Mouse (Mus musculus): ENCODE measurements around the gene Tmod4. TPM values are rescaled to one million over a fixed set of nuclear protein-coding genes. Genes with fewer than 3 reads are reported as not detected.

Gene Tmod4
- total and polyA plus RNA-seq, 3 experiments: 3.1 to 5.4 TPM; not detected in 1

- Histone ChIP-seq H3K9ac (ENCODE audit: control insufficient read depth, low read depth, low read length, poor library complexity, severe bottlenecking) (no peak overlapping the region), H3K79me2 (ENCODE audit: control insufficient read depth, insufficient read depth, low read length, poor library complexity) (no peaks in the 10 kb centered on the region), H3K4me3 (ENCODE audit: control insufficient read depth in 1 of 2, insufficient read depth in 1 of 2, low read depth in 2 of 2, low read length in 2 of 2) (no peak overlapping the region), H3K27me3 (ENCODE audit: control insufficient read depth in 1 of 2, insufficient read depth in 2 of 2, low read length in 2 of 2) (no peaks in the 10 kb centered on the region), H3K36me3 (ENCODE audit: control insufficient read depth in 1 of 2, insufficient read depth in 2 of 2, low read length in 2 of 2) (peaks cover 0 to 12% of the 10 kb centered on the region in 2 experiments; a peak in 2 of 4 replicates), H3K9me3 (replicated peaks; ENCODE audit: insufficient read depth, low read length) (no peaks in the 10 kb centered on the region), H3K4me1 (ENCODE audit: control insufficient read depth in 1 of 2, insufficient read depth in 2 of 2, low read length in 2 of 2) (peaks cover 7 to 26% of the 10 kb centered on the region in 2 experiments), H3K27ac (ENCODE audit: control insufficient read depth, low read depth, low read length) (no peak overlapping the region)
- TF ChIP-seq E2F4 (IDR thresholded peaks at IDR 0.05; ENCODE audit: borderline replicate concordance, low read depth, low read length) (no peak), UBTF (IDR thresholded peaks at IDR 0.05; ENCODE audit: borderline replicate concordance, insufficient read depth, low read depth, low read length) (no peak), MAZ (IDR thresholded peaks at IDR 0.05; ENCODE audit: low read depth, low read length) (no peak), ELF1 (IDR thresholded peaks at IDR 0.05; ENCODE audit: low read depth, low read length) (no peak), TAL1 (IDR thresholded peaks at IDR 0.05; ENCODE audit: low read length) (no peak), ZKSCAN1 (IDR thresholded peaks at IDR 0.05; ENCODE audit: low read depth, low read length) (no peak), ZMIZ1 (IDR thresholded peaks at IDR 0.05; ENCODE audit: low read depth, low read length) (no peak), CTCF (IDR thresholded peaks at IDR 0.05 in 2 of 3, conservative IDR thresholded peaks at IDR 0.05 in 1 of 3; ENCODE audit: control insufficient read depth in 1 of 3, insufficient read depth in 1 of 3, low read depth in 2 of 3, low read length in 3 of 3, poor library complexity in 1 of 3, severe bottlenecking in 1 of 3) (no peak), SIN3A (IDR thresholded peaks at IDR 0.05; ENCODE audit: low read length) (no peak), TBP (IDR thresholded peaks at IDR 0.05; ENCODE audit: low read depth, low read length) (no peak), KAT2A (conservative IDR thresholded peaks at IDR 0.05; ENCODE audit: low read depth, low read length) (no peak), POLR2AphosphoS2 (IDR thresholded peaks at IDR 0.05; ENCODE audit: low read length) (no peak)
- DNase-seq (ENCODE audit: low read depth, low spot score): no peak
Measured at GRCm38 (mm10) chr3:95163419-95164255, 39.4 kb downstream of the Tmod4 start.

- TF ChIP-seq ZKSCAN1 (IDR thresholded peaks at IDR 0.05; ENCODE audit: low read depth, low read length): no peak
- no peak for TF ChIP-seq E2F4 (IDR thresholded peaks at IDR 0.05; ENCODE audit: borderline replicate concordance, low read depth, low read length)
- no peak for TF ChIP-seq KAT2A (conservative IDR thresholded peaks at IDR 0.05; ENCODE audit: low read depth, low read length)
- TF ChIP-seq POLR2AphosphoS5 (IDR thresholded peaks at IDR 0.05; ENCODE audit: borderline replicate concordance, low read depth, low read length): no peak
- Histone ChIP-seq H3K27ac (ENCODE audit: control insufficient read depth, low read depth, low read length) (no peak overlapping the region), H3K9ac (ENCODE audit: control insufficient read depth, low read depth, low read length, poor library complexity, severe bottlenecking) (no peak overlapping the region), H3K4me3 (ENCODE audit: control insufficient read depth in 1 of 2, insufficient read depth in 1 of 2, low read depth in 2 of 2, low read length in 2 of 2) (no peak overlapping the region), H3K27me3 (ENCODE audit: control insufficient read depth in 1 of 2, insufficient read depth in 2 of 2, low read length in 2 of 2) (no peaks in the 10 kb centered on the region), H3K9me3 (replicated peaks; ENCODE audit: insufficient read depth, low read length) (no peaks in the 10 kb centered on the region), H3K79me2 (ENCODE audit: control insufficient read depth, insufficient read depth, low read length, poor library complexity) (no peaks in the 10 kb centered on the region), H3K36me3 (ENCODE audit: control insufficient read depth in 1 of 2, insufficient read depth in 2 of 2, low read length in 2 of 2) (peaks cover 0 to 10% of the 10 kb centered on the region in 2 experiments; a peak in 2 of 4 replicates), H3K4me1 (ENCODE audit: control insufficient read depth in 1 of 2, insufficient read depth in 2 of 2, low read length in 2 of 2) (peaks cover 6 to 24% of the 10 kb centered on the region in 2 experiments)
- no peak for DNase-seq (ENCODE audit: low read depth, low spot score)
Measured at GRCm38 (mm10) chr3:95164256-95164550, 39.9 kb downstream of the Tmod4 start.

All from MEL (cell line).